Mouse (Mus musculus): Measurements from ENCODE around the gene Rras. TPM values are rescaled to one million over a fixed set of nuclear protein-coding genes. Genes with fewer than 3 reads are reported as not detected.

Gene Rras
- total RNA-seq, 2 experiments from 2014 or later: 15.9 TPM; not detected in 1

DNA sequence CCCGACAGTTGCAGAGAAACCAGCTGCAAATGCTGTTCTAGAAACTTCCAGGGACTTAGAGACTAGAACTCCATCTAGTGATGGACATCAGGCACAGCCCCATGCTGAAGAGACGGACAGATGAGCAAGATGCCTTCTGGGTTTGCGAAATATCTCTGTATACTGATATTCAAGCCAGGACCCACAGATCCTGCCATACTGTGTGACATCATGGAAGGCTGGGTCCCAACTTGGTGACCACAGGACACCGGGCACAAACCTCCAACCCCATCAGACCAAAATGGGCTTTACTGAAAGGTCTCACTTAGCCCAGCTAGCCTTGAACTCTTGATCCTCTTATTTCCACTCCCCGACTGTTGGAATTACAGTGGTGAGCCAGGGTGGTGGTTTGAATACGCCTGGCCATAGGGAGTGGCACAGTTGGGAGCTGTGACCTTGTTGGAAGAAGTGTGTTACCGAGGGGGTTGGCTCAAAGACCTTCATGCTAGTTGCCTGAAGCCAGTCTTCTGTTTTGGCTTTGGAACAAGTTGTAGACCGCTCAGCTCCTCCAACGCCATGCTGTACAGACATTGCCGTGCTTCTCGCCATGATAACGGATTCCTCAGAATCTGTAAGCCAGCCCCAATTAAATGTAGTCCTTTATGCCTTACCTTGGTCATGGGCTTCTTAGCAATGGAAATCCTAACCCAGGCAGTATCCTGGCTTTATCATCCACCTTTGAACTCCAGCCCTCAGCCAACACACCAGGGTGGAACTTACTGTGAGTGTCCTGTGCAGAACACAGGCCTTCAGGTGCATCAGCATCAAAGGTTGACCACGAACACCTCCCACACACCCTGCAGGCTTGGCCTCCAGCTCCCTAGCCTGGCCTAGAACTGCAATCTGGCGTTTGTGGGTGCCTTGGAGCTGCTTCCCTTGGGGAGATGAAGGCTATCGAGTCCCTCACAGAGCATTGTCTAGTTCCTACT, 6.8 kb downstream of the Rras start:
- ATAC-seq (replicated peaks; ENCODE audit: low FRiP score, poor library complexity, severe bottlenecking): no peak

GRCm38 (mm10) chr7:45025601-45026220, 8.0 kb downstream of the Rras start:
- ATAC-seq (replicated peaks; ENCODE audit: low FRiP score, poor library complexity, severe bottlenecking): no peak

GRCm38 (mm10) chr7:45026256-45026655, 8.5 kb downstream of the Rras start:
- no peak for ATAC-seq (replicated peaks; ENCODE audit: low FRiP score, poor library complexity, severe bottlenecking)

- no peak for ATAC-seq (replicated peaks; ENCODE audit: low FRiP score, poor library complexity, severe bottlenecking)
These were observed 10.0 kb downstream of the Rras start for GRCm38 (mm10) chr7:45027761-45028160.

- no peak for ATAC-seq (replicated peaks; ENCODE audit: low FRiP score, poor library complexity, severe bottlenecking)
These were observed 10.6 kb downstream of the Rras start for GRCm38 (mm10) chr7:45028351-45028750.

- ATAC-seq (replicated peaks; ENCODE audit: low FRiP score, poor library complexity, severe bottlenecking): no peak
These were observed 12.2 kb downstream of the Rras start for GRCm38 (mm10) chr7:45029995-45030394.

GRCm38 (mm10) chr7:45030857-45031256, 13.1 kb downstream of the Rras start:
- no peak for ATAC-seq (replicated peaks; ENCODE audit: low FRiP score, poor library complexity, severe bottlenecking)

- no peak for ATAC-seq (replicated peaks; ENCODE audit: low FRiP score, poor library complexity, severe bottlenecking)
These were observed 16.1 kb downstream of the Rras start for GRCm38 (mm10) chr7:45033722-45034359.

GRCm38 (mm10) chr7:45035631-45036030, 17.9 kb downstream of the Rras start:
- ATAC-seq (replicated peaks; ENCODE audit: low FRiP score, poor library complexity, severe bottlenecking): no peak

GRCm38 (mm10) chr7:45036702-45037101, 18.9 kb downstream of the Rras start:
- ATAC-seq (replicated peaks; ENCODE audit: low FRiP score, poor library complexity, severe bottlenecking): no peak

DNA sequence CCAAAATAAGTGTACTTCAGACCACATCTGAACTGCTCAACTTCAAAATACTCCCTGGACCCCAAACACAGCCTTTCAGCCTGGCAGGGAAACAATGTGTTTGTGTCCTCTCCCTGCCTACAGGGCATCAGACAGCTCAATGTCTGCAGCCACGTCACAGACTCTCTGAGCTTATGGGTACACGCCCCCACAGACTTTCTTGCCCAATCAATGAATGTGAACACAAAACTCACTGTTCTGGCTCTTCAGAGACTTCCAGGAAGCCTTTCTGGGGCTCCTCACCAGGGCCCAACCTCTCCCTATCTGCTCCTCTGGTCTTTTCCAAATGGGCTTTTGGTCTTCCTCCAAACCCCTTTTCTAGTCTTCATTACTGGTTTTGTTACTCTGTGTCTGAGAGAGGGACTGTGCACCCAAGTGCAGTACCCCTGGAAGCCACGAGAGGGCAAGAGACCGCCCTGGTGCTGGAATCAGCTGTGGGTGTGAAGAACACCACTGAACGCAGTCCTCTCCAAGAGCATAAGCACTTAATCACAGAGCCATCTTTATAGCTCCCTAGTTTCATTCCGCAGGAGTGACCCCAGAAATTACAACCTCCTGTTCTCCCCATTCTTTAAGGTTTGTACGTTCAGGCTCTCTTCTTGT, 20.1 kb downstream of the Rras start:
- ATAC-seq (replicated peaks; ENCODE audit: low FRiP score, poor library complexity, severe bottlenecking): peak; percentile 86

DNA sequence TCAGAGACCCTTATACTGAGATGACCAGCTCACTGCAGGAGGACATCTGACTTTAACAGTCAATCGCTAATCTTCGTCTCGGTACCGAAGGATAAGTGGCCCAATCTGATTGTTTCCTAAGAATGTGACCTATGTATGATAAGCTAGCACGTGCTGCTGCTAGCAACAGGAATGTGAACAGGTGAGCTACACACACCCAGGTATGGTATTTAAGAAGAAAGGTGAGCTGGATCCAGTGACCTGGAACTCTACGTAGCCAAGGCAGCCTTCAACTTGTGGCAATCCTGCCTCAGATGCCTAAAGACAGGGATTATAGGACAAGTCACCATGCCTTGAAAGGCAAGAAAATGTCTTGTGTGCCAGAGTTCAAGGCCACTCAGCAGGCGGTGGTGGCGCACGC, 20.6 kb downstream of the Rras start:
- no peak for ATAC-seq (replicated peaks; ENCODE audit: low FRiP score, poor library complexity, severe bottlenecking)

DNA sequence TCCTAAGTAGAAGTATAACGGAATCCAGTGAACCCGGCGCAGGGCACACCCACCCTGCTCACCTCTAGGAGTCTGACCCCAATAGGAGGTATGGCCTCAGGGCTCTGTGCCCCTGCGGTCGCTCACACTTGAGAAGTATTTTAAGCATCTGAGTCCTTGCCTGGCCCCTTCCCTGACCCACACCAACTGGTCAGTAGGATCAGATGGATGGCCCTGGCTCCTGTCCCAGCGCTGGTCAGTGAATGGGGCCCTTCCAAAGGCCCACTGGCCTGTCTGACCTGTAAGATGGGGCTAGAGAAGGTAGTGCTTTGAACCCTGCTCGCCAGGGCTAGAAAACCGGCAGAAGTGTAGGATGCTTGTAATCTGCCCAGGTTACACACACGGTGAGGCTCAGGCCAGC, 23.1 kb downstream of the Rras start:
- ATAC-seq (replicated peaks; ENCODE audit: low FRiP score, poor library complexity, severe bottlenecking): no peak

DNA sequence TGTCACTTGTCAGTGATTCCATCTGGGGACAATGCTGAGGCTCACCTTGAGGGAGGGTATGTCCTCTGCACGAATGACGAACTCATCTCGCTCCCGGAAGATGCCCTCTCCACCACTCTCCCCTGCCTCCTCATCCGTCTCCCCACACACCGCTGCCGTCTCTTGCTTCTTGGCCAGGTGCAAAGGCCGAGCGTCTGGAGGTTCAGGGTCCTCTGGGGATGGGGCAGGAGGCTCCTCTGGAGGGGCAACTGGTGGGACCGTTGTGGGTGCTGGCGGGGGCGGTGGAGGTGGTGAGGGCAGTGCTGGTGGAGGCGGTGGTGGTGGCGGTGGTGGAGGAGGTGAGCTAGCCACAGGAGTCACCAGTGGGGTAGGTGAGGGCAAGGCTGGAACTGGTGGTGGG, 25.5 kb downstream of the Rras start:
- ATAC-seq (replicated peaks; ENCODE audit: low FRiP score, poor library complexity, severe bottlenecking): no peak

GRCm38 (mm10) chr7:45045741-45046140, 28.0 kb downstream of the Rras start:
- ATAC-seq (replicated peaks; ENCODE audit: low FRiP score, poor library complexity, severe bottlenecking): no peak

- no peak for ATAC-seq (replicated peaks; ENCODE audit: low FRiP score, poor library complexity, severe bottlenecking)
These were observed 29.1 kb downstream of the Rras start for GRCm38 (mm10) chr7:45046853-45047350.

- ATAC-seq (replicated peaks; ENCODE audit: low FRiP score, poor library complexity, severe bottlenecking): no peak
These were observed 29.7 kb downstream of the Rras start for GRCm38 (mm10) chr7:45047491-45047890.

DNA sequence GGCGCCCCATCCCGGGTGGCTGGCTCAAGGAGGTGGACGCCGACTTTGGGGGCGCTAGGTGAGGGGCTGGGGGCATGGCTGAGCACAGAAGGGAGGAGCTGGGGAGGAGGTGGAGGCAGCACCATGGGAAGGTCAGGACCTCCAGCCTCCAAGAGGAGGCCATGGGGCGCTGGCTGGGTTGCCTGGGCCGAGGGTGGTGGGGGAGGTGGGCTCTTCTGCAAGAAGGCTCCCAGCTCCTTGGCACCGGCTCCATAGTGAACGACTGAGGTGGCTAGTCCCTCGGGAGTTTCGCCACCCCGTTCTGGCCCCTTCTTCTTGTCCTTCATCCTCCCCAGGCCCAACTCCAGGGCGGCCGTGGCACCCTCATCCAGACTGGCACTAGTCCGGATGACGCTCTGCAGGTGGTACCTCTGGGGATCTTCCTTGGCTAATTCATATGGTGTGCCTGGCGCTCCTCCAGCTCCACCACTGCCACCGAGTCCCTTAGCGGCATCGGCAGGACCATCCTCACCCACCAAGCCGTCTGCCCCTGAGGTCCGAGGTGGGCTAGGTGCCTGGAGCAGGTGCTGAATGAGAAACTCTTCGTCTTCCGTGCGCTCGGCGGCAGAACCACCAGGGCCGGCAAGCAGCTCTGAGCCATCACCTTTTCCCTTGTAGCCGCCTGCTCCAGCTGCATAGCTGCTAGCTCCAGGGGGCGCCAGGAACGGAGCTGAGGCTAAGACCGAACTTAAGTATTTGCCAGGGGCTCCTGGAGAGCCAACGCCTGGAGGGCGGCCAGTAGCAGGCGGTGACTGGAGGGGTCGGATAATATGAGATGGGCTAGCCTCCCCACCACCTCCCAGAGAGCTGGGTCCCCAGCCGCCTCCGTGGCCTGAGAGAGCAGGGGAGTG, 30.5 kb downstream of the Rras start:
- no peak for ATAC-seq (replicated peaks; ENCODE audit: low FRiP score, poor library complexity, severe bottlenecking)
